Mouse (Mus musculus) lung, postnatal 0 days (tissue): ENCODE data around the gene Camta1. TPM values are rescaled to one million over a fixed set of nuclear protein-coding genes. Genes with fewer than 3 reads are reported as not detected.

ENCODE experiments used
- ATAC-seq: fragments of 200-750 bp; cut with Nextera tagmentation; 2 replicates; pipeline ENCODE4 v1.8.0; 2017; ENCODE audit warnings: moderate library complexity
- DNase-seq: peaks from one replicate; pipeline ENCODE4 v3.0.0-alpha.2; 2016; ENCODE audit warnings: low spot score
- H3K27ac ChIP-seq: fragments of 300-500 bp; sonication (generic); 2 replicates; pipeline ENCODE4 v1.5.1; 2014; ENCODE audit warnings: antibody characterized with exemption, mild to moderate bottlenecking, low read length, mixed read lengths
- H3K27me3 ChIP-seq: fragments of 300-500 bp; sonication (generic); replicated peaks from 2 replicates; pipeline ENCODE4 v1.6.1; 2014; ENCODE audit warnings: low read length, mixed read lengths; ENCODE audit not compliant: insufficient read depth
- H3K36me3 ChIP-seq: fragments of 300-500 bp; sonication (generic); 2 replicates; pipeline ENCODE4 v1.6.1; 2014; ENCODE audit warnings: low read length, mixed read lengths; ENCODE audit not compliant: insufficient read depth
- H3K4me1 ChIP-seq: fragments of 300-500 bp; sonication (generic); 2 replicates; pipeline ENCODE4 v1.6.1; 2014; ENCODE audit warnings: antibody characterized with exemption, low read depth, low read length, mixed read lengths; ENCODE audit not compliant: insufficient read depth
- H3K4me2 ChIP-seq: fragments of 300-500 bp; sonication (generic); replicated peaks from 2 replicates; pipeline ENCODE4 v1.6.1; 2014; ENCODE audit warnings: low read depth, mild to moderate bottlenecking, low read length, moderate library complexity, mixed read lengths
- H3K4me3 ChIP-seq: fragments of 300-500 bp; sonication (generic); 2 replicates; pipeline ENCODE4 v1.5.1; 2014; ENCODE audit warnings: low read depth, low read length
- H3K9ac ChIP-seq: fragments of 300-500 bp; sonication (generic); replicated peaks from 2 replicates; pipeline ENCODE4 v1.6.1; 2014; ENCODE audit warnings: low read depth, mild to moderate bottlenecking
- H3K9me3 ChIP-seq: fragments of 300-500 bp; sonication (generic); 2 replicates; pipeline ENCODE4 v1.6.1; 2016; ENCODE audit warnings: low read length, mixed read lengths
- CTCF ChIP-seq: IDR thresholded peaks from 2 replicates; pipeline ENCODE4 v1.5.1; 2016; ENCODE audit warnings: antibody characterized with exemption, mild to moderate bottlenecking
- EP300 ChIP-seq: IDR thresholded peaks from 2 replicates; pipeline ENCODE4 v1.6.1; 2016; ENCODE audit warnings: antibody characterized with exemption, mild to moderate bottlenecking, control low read depth
- WGBS: fragments of 180-500 bp; shearing (Covaris S2); extraction: QIAGEN DNeasy Blood & Tissue Kit; methylation state at CpG from one replicate; pipeline ENCODE4 v1.1.7; 2014; 5-methylcytosine and 5-hydroxymethylcytosine counted together
- polyA plus RNA-seq: library from polyadenylated mRNA; unstranded; fragments of >200 nt; fragmentation: Nextera tagmentation; extraction: Ambion mirVana; gene quantifications from 2 replicates; pipeline ENCODE4 v1.2.1, GENCODE M21; 2015

The Camta1 gene
- polyA plus RNA-seq, 1 experiment from 2014 or later = 86.4 TPM

- peak overlapping the region; percentile 39 for H3K4me2 ChIP-seq
- ATAC-seq (no peak), DNase-seq (peak; percentile 49)
- no peak overlapping the region; the same call in 1 of the 2 replicates for H3K4me3 ChIP-seq
- no peaks in the 10 kb centered on the region for H3K36me3 ChIP-seq
- H3K27ac ChIP-seq = 0 out of 2 replicates have a peak overlapping the region, but pooled peaks have one; percentile 9
- no peaks in the 10 kb centered on the region for H3K9me3 ChIP-seq
- TF ChIP-seq EP300 = no peak
- 0 out of 2 replicates have a peak, but pooled peaks have one; percentile 4 for TF ChIP-seq CTCF
- 25% methylated on average over 20 of the region's 20 CpGs for WGBS
- no peak overlapping the region for H3K9ac ChIP-seq
- H3K4me1 ChIP-seq = peaks cover 17% of the 10 kb centered on the region
- H3K27me3 ChIP-seq = no peaks in the 10 kb centered on the region
Measured at GRCm38 (mm10) chr4:150889273-150889954, 972.3 kb downstream of the Camta1 start.

GRCm38 (mm10) chr4:150888492-150888891, 973.2 kb downstream of the Camta1 start:
- WGBS = 61% methylated on average over 4 of the region's 4 CpGs
- H3K4me1 ChIP-seq = peaks cover 17% of the 10 kb centered on the region
- no peak overlapping the region for H3K4me3 ChIP-seq
- TF ChIP-seq CTCF (no peak), EP300 (no peak)
- H3K36me3 ChIP-seq = no peaks in the 10 kb centered on the region
- no peak for DNase-seq
- no peak overlapping the region for H3K4me2 ChIP-seq
- no peak for ATAC-seq
- no peak overlapping the region for H3K9ac ChIP-seq
- no peaks in the 10 kb centered on the region for H3K9me3 ChIP-seq
- no peaks in the 10 kb centered on the region for H3K27me3 ChIP-seq
- H3K27ac ChIP-seq = no peak overlapping the region

- no peak for ATAC-seq
- no peak overlapping the region for H3K4me2 ChIP-seq
- no peaks in the 10 kb centered on the region for H3K9me3 ChIP-seq
- H3K4me1 ChIP-seq = peaks cover 17% of the 10 kb centered on the region
- whole genome bisulfite sequencing = 73% methylated on average over 5 of the region's 5 CpGs
- H3K27ac ChIP-seq = no peak overlapping the region
- no peaks in the 10 kb centered on the region for H3K36me3 ChIP-seq
- DNase-seq = no peak
- no peaks in the 10 kb centered on the region for H3K27me3 ChIP-seq
- no peak overlapping the region for H3K9ac ChIP-seq
- TF ChIP-seq EP300 (no peak), CTCF (no peak)
- H3K4me3 ChIP-seq = no peak overlapping the region
Measured at GRCm38 (mm10) chr4:150887903-150888302, 973.8 kb downstream of the Camta1 start.

- 83% methylated on average over 5 of the region's 5 CpGs for WGBS
- no peak for ATAC-seq
- no peaks in the 10 kb centered on the region for H3K27me3 ChIP-seq
Measured at GRCm38 (mm10) chr4:150882632-150883031, 979.0 kb downstream of the Camta1 start.

GRCm38 (mm10) chr4:150880364-150880763, 981.3 kb downstream of the Camta1 start:
- no peak overlapping the region for H3K4me2 ChIP-seq
- TF ChIP-seq EP300 (no peak), CTCF (no peak)
- no peak overlapping the region for H3K27ac ChIP-seq
- DNase-seq (no peak), ATAC-seq (no peak)
- H3K4me3 ChIP-seq = no peak overlapping the region
- peaks cover 14% of the 10 kb centered on the region for H3K9me3 ChIP-seq
- no peak overlapping the region for H3K9ac ChIP-seq
- WGBS = 86% methylated on average over 5 of the region's 5 CpGs
- H3K27me3 ChIP-seq = no peaks in the 10 kb centered on the region
- H3K36me3 ChIP-seq = no peaks in the 10 kb centered on the region
- no peaks in the 10 kb centered on the region for H3K4me1 ChIP-seq

More at GRCm38 (mm10) chr4:150882632-150883031, 979.0 kb downstream of the Camta1 start:
- Histone ChIP-seq H3K36me3 (no peaks in the 10 kb centered on the region), H3K27ac (no peak overlapping the region), H3K4me3 (no peak overlapping the region), H3K4me1 (no peaks in the 10 kb centered on the region), H3K9me3 (peaks cover 14% of the 10 kb centered on the region), H3K9ac (no peak overlapping the region), H3K4me2 (no peak overlapping the region)
- TF ChIP-seq EP300 (no peak), CTCF (no peak)
- no peak for DNase-seq

GRCm38 (mm10) chr4:150879631-150880030, 982.0 kb downstream of the Camta1 start:
- 93% methylated on average over 22 of the region's 22 CpGs for WGBS
- no peaks in the 10 kb centered on the region for H3K4me1 ChIP-seq
- no peak for TF ChIP-seq CTCF
- TF ChIP-seq EP300 = no peak
- no peak overlapping the region for H3K4me3 ChIP-seq
- no peak overlapping the region for H3K4me2 ChIP-seq
- DNase-seq (no peak), ATAC-seq (no peak)
- peaks cover 14% of the 10 kb centered on the region for H3K9me3 ChIP-seq
- no peaks in the 10 kb centered on the region for H3K27me3 ChIP-seq
- no peaks in the 10 kb centered on the region for H3K36me3 ChIP-seq
- H3K27ac ChIP-seq = no peak overlapping the region
- no peak overlapping the region for H3K9ac ChIP-seq
